Mouse (Mus musculus) forelimb bud, embryonic 11.5 days (tissue): ENCODE measurements around the gene Ebf1.

Experiments
- DNase-seq: peaks from one replicate; pipeline ENCODE4 v3.0.0-alpha.2; 2012; ENCODE audit warnings: low read depth, low spot score

The Ebf1 gene

DNA sequence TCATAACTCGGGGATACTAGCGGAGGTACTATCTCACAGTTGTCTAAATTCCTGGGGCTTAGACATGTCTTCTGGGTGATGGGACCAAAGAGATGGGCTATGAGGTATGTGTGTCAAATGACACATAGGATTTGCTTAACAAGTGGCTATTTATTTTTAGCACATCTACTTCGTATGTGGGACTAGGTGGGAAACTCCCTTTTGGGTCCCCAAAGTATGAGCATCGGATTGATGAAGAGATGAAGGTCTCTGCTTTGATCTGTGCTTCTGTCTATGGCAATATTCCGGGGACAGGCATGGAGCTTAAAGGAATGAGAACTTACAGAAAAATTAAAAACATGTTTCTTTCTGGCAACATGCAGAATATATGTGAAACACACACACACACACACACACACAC lies 44.8 kb downstream of the Ebf1 start:
- no peak for DNase-seq

- no peak for DNase-seq
Measured at GRCm38 (mm10) chr11:44663609-44664141, 46.6 kb downstream of the Ebf1 start.

DNA sequence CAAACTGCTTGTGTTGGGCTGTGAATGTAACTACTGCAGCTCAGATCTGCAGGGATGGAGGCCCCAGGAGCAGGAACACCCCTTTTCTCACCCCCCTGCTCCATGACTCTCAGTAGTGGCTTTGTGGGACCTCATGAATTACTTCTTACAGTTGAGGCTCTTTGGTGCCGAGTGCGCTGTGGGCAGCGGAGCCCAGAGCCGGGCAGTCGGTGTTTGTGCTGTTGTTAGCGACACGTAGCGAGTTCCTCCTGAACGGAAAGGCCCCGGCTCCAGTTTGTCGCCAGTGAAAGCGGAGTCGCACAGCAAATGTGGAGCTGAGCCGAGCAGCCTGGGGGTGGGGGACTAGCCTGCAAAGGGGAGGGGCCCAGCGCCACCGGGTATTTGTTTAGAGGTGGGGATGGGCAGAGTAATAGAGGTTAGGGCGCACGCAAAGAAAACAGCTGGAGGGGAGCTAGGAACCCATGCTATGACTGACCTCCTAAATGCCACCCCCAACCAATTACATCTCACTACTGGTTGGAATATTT lies 48.1 kb downstream of the Ebf1 start:
- peak; percentile 67 for DNase-seq

DNA sequence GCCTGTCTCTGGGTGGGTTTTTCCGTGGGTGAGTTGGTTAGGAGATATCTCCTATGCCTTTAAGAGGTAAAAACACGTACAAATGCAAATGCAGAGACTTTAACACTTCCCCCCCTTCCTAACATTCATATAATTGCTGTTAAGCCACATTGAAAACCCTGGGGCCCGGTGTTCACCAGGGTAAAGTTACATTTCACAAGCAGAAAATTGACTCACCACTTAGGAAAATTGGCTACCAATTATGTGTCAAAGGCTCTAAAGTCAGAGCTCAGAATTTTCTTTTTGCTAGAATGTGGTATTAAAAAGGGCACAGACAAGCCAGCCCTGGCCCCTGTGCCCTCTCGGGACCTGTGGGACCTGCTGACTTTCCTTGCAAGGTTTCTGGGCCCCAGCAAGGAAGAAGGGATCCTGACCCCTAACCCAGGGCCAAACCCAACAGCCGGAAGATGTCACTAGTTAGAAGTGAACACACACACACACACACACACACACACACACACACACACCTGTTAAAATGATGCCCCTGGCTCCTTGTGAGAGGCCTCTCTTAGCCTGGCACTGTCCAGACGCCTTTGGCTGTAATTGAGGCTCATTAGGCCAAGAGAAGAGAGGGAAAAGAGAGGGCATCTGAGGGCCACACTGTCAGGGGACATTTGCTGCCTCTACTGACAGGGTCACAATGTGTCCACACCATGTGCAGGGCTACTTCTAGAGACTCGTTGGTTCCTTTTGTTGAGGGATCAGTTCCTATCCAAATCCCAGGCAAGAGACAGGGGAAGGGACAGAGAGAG lies 48.8 kb downstream of the Ebf1 start:
- DNase-seq = no peak

DNA sequence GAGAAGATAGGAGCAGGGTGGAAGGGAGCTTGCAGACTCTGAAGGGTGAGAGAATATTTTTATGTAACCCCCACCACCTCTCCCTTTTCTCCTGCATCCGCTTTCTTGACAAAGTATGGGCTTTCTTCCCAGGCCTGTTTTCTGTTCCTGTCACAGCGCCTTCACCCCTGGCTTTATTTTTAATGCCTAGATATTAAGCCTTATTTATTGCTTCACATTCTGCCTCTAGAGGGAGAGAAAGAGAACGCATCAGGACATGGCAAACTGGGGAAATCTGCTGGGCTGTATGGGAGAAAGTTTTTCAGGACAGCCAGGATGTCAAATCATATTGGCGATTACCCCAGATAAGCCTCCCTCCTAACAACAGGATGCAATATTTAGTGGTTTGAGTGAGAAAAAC lies 49.6 kb downstream of the Ebf1 start:
- no peak for DNase-seq

DNA sequence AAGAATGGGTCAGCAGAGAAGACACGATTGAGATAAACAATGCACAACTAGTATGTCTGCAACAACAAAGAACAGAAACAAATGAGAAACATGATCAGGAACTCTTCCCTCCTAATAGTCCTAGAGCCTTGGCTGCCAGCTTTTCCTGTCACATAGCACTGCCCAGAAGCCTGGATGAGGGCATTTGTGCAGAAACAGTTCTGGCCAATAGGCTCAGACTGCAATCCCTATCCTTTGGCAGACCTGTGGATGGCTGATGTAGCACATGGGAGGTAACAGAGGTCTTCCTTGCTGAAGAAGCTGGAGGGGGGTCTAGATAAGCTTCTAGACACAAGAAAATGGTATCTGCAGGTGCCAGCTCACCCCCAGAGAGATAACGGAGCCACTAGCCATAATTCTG lies 64.2 kb downstream of the Ebf1 start:
- DNase-seq = no peak

DNA sequence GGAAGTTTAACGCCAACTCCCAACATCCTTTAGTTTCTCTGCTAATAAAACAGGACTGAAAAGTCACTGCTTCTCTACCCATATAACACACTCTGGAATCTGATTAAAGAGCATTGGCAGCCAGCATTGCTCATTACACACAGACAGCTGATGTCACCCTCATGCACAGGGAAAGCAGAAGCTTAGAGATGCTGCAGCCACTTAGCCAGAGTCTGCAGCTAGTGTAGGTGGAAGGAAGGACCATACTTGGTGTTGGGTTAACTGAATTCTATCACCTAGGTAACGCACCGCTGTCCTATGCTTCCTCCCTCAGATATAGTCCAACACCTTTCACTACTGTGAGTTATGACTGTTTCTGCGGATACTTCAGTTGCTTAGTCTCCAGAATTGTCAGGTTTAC lies 64.9 kb downstream of the Ebf1 start:
- no peak for DNase-seq

DNA sequence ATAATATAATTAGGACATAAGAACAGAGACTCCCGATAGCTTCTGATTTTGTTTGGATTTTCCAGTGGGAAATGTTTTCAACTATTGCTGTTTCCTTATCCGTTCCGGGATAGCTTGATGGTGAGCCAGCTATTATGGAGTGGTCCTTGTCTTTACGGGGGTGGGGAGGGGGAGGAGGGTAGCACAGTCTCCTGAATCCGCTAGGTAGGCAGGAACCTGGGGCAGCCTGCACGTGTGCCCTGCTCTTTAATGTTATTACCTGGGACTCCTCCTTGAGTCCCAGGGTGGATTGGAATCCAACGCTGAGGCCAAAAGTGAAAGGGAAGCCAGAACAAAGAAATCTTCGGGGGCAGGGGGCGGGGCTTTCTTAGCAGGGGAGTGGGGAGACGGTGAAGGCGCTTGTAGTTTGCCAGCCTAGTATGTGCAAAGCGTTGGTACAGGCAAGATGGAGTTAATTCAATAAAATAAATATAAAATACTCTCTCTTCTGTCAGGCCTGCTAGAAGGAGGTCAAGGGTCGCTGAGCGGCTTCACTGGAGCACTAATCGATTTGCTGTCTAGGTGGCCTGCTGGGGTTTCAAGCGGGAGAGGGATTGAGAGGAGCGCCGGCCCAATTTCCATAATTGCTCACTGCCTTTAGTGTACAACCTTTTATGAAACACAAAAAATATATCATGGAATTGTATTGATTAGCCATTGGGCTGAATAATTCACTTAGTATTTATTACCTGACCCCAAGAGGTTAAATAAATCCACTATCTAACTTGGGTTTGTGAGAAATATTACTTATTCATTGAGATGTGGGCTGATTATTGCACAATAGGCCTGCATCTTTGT lies 65.8 kb downstream of the Ebf1 start:
- DNase-seq = no peak

DNA sequence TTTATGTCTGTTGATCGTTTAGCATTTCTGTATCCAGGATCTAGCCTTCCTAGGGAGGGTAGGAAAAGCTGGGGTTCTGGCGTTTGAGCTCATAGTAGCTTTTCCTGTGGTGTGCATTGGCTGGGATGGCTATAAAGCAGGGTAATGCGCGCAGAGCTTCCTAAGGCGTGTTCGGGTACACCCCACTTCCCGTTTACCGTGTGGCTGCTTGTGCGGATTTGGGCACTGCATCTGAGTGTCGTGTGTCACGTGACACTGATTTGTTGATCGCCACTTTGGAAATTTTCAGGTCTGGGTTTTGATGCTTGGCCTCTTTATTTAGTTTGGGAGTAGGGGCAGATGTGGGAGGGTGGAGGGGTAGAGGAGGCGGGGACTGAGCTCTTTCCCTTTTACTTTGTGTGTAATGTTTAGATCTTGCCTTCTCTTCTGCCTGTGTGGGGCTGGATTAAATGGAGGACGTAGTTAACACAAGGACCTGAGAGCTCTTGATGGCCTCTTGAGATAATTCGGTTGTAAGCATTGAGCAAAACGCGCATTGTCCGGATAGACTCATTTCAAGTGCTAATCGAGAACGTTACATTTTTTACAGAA lies 67.5 kb downstream of the Ebf1 start:
- DNase-seq = no peak

DNA sequence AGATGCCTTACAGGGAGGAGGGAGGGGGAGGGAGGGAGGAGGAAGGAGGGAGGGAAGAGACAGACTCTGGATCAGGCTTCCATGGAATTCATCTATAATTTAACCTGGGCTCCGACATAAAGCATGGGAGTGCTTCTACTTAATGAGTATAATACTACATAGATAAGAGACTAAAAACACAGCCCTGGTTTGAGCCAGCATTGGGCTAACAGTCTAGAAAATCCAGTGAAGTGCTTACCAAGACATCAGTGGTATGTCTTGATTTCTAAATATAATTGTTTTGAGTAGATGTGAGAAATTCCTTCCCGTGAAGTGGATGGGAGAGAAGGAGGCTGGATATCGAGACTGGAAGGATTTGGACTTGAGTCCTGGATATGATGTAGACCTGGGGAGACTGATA lies 68.0 kb downstream of the Ebf1 start:
- no peak for DNase-seq

DNA sequence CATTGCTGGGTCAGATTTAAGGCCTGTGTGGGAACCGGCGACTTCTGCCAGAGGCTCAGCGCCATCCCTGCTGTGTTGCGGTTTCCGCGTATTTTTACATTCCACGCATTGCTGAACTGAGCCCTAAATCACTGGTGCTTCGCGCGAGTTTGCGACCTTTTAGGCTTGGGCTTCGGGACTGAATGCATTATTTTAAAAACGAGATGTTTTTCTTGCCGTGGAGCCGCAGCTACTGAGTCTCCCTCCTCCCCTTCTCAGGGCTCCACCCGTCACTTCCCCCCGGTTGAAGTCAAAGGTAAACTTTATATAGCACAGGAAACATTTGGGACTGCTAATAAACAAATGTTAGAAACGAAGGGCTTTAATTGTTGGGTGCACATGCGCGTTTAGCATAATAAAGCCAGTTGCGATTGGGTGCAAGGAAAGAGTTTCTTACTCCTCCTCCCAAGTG lies 68.8 kb downstream of the Ebf1 start:
- no peak for DNase-seq

DNA sequence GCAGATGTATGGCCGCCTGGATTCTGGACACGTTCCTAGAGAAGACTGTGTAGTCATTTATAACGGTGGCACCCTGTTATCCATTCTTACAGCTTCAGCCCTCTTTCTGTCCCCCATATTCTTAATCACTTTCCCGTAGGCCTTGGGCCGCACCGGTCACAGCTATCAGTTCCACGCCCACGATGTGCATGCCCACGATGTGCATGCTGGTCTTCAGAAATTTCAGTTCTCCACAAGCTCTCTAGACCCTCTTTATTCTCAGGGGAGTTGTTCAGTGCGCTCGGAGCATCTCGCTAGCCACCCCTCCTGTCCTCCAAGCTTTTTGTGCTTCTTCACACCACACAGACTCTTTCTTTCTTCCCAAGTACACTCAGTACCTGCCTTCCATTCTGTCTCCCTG lies 69.3 kb downstream of the Ebf1 start:
- DNase-seq = no peak

- DNase-seq = no peak
Measured at GRCm38 (mm10) chr11:44688542-44688941, 71.4 kb downstream of the Ebf1 start.

- DNase-seq = no peak
Measured at GRCm38 (mm10) chr11:44689571-44690264, 72.6 kb downstream of the Ebf1 start.

GRCm38 (mm10) chr11:44690265-44690572 lies 73.1 kb downstream of the Ebf1 start:
- no peak for DNase-seq

DNA sequence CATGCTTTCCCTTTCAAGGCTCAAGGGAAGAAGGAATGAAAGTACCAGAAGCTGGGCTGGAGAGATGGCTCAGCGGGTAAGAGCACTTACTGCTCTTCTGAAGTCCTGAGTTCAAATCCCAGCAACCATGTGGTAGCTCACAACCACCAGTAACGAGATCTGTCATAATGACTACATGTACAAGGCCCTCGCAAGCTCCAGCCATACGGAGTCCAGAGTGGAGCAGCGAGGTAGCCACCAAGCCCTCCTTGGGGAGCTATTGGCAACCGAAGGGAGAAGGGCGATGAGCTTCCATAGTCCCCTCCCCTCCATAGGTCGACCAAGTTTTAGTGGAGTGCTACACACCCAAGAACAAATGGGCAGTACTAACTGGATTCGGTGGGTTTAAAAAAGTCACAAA lies 78.3 kb downstream of the Ebf1 start:
- no peak for DNase-seq

- DNase-seq = peak; percentile 78
Measured at GRCm38 (mm10) chr11:44696539-44697201, 79.6 kb downstream of the Ebf1 start.

DNA sequence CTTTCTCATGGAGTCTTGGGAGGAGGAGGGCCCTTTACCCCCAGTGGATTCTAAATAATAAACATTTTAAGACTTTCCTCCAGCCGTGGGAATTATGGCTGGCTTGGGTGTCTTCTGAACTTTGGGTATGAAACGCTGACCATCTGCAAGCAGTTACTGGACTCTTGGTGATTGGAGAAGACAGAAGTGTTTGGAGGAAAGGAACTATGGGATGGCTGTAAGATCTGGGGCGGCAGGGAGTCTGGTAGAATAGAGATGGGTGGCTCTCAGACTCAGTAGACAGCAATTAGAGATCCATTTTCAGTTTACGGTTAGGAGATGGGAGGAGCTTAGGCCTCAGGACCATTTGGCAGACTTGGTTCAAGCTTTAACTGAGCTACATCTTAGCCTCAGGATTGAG lies 83.1 kb downstream of the Ebf1 start:
- no peak for DNase-seq

- DNase-seq = no peak
Measured at GRCm38 (mm10) chr11:44701221-44701810, 84.2 kb downstream of the Ebf1 start.

DNA sequence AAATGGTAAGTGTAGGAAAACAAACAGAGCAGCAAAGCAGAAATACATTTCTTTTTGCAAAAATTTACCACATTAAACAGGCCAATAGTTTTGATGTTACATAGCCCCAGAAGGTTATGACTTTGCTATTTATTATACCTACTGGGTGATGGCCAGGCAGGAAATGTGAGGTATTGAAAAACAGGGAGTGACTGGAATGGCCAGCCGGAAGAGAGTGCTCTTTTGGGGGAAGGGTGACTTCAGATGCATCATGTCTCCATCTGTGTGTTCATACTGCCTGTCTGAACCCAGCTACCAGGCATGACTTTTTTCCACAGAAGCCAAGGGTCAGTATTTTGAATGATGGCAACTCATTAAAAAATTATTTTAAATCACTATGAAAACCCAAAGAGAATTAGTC lies 84.7 kb downstream of the Ebf1 start:
- DNase-seq = no peak
